Mouse (Mus musculus) cerebellum, adult 8-10 months (tissue): ENCODE measurements around the gene Prdm10.

Experiments
- DNase-seq: peaks from one replicate; pipeline ENCODE4 v3.0.0; 2022

Prdm10 gene

DNA sequence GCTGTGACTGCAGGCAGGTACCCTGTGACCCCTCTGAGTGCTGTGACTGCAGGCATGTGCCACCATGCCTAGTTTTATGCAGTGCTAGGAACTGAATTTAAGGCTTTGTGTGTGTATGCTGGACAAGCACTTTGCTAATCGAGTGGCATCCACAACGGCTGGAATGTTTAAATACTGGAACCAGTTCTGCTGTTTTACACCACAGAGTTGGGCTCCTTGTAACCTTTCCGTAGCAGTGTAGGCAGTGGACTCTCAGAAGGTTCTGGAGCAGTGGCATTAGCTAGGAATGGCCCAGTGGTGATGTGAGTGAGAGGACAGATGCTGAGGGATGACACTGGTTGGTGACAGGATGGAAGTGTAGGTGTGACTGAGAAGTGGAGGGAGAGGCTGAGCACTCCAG lies 26.9 kb downstream of the Prdm10 start:
- DNase-seq, result no peak

DNA sequence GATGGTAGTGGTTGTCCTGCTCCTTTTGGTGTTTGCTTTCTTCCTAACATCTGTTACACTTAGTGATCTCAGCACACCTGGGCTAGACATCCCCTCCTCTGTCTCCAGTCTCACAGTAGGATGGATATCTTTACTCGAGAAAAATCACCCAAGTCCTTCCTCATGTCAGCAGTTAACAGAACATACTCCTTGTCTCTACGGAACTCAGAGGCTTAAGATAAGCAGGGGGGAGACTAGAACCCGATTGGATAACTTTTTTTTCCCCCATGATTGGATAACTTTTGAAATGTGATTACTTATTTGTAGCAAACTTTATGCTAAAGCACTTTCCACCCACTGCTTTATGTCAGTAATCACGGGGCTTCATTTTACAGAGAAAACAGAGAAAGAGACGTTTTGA lies 28.7 kb downstream of the Prdm10 start:
- no peak for DNase-seq

DNA sequence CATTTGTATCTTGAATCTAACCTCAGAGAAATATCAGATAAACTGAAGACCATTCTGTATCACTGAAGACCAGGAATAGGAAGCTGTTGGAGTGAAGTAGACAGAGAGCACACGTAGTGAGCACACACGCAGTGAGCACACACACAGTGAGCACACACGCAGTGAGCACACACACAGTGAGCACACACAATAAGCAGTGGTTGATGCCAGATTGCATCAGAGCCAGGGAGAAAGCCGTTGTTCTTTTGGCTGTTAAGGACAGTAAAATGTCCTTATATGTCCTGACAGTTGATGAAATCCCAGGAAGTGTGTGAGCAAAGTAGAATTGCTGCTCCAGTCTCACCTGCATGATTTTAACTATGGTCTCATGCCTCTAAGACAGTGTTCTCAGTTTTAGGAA lies 30.3 kb downstream of the Prdm10 start:
- DNase-seq, result no peak

DNA sequence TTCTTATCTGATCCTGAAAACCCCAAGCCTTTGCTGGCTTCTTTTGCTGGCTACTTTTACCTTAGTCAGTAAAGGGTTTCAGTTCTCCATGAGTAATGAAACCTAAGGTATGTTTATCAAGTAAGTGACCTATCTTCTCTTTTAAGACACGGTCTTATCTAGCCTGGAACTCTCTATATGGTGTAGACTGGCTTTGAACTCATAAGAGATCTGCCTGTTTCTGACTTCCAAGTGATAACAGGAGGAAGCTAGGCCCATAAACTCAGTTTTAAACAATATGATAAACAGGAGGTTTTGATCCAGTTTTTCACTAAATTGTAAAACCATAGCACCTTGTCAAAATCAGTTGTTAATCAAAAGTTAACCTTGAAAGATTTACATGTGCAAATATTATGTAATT lies 33.5 kb downstream of the Prdm10 start:
- DNase-seq, result no peak

DNA sequence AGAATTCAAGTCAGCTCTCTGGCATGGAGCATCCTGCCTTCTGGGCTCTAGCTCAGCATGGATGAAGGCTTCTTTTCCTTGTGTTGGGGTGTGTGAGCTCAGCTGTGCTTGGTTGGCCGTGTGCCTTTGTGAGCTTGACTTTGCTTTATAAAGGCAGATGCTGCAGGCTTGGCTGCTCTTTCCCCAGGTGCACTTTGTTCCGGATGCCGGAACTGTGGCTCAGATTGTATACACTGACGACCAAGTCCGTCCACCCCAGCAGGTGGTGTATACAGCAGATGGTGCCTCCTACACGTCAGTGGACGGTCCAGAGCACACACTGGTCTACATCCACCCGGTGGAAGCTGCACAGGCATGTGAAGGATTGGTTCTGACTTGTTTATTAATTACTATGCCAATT lies 35.6 kb downstream of the Prdm10 start:
- DNase-seq, result peak; percentile 93

DNA sequence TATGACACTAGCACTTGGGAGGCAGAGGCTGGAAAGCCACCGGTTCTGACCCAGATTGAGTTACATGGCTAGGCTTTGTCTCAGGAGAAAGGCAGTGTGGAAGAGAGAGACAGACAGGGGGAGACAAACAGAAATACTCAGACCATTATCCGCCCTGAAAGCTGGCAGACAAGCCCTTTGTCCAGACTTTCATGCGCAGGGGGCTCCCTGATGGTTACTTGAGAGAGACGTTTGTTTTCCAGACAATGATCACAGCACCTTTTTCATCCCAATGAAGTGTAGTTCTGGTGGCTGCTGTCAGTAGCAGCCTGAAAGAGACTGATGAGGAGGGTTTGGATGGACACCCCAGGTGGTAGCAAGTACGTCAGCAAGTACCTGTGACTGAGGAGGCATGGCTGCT lies 38.6 kb downstream of the Prdm10 start:
- DNase-seq, result no peak

DNA sequence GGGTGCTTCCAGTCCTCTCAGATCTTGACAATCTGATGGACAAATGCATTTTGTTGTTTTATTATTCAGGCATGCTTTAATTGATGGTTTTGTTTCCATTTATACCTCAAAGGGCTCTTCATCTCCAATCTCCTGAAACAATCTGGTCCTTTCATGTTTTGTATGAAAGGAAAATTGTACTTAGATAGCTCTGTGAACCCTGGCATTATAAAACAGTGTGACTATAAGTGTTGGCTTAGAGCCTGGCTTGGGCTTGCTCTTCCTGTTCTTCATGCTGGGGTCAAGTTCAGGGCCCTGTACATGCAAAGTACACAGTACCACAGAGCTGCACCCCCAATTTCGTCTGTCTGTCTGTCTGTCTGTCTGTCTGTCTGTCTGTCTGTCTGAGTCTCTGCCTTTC lies 40.4 kb downstream of the Prdm10 start:
- no peak for DNase-seq

DNA sequence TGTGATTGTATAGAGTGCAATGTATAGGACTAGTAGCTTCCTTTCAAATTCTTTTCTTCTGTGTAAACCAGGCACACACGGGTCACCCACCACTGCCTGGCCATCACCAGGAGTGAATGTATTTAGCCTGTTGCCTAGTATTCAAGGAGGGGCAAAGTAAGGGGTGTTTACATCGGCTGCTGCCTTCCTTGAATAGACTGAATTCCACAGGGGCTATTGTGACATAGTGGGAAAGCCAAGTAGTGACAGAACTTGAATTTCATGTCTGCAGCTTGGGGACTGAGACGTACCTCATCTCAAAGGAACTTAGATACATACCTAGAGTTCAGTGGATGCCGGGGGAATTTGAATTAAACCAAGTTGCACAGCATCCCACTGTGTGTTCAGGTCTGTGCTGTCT lies 41.2 kb downstream of the Prdm10 start:
- DNase-seq, result no peak

DNA sequence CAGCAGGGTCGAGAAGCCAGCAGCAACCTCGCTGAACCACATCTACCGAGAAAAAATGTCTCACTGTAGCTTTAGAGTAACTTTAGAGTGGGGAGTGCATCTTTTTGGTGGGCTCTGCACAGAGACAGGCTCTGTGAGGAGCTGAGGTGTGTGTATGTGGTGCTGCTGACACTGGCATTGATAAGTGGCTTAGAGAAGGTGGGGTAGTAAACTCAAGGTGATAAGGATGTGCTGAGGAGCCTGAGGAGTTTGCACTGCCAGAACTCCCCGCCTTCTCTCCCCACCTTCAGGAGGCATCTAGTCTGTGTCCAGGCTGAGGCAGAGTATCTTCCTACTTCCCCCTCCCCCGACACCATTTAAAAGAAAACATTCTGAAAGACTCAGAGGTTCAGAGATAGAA lies 41.8 kb downstream of the Prdm10 start:
- DNase-seq, result no peak

DNA sequence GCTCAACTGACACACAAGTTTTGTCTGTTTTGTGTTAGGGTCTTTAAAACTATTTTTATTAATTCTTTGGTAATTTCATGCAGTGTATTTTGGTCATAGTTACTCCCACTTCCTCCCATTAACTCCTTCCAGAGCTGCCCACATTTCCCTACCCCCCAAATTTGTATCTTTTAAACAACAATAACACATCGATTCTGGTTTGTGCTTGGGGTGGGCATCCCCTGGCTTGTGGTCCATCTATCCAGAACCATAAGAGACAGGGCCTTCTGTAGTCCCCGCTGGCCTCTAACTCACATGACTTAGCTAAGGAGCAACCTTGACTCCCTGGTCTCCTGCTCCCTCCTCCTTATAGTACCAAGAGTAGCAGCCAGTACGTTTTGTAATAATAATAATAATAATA lies 50.5 kb downstream of the Prdm10 start:
- DNase-seq, result no peak

DNA sequence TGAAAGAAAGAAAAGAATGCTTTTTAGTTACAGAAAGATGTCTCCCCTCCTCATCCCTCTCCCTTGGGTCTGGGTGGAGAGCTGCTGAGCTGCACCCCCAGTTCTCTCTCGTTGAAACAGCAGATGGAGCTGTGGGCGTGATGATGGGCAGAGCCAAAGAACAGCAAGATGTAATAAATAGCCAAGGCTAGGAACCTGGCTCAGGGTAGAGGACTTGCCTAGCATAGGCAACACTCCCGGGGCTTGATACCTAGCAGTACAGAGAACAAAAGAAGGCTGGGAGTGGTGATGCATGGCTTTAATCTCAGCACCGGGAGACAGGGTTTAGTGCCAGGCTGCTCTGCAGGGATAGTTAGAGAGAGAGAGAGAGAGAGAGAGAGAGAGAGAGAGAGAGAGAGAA lies 50.9 kb downstream of the Prdm10 start:
- DNase-seq, result peak; percentile 74

DNA sequence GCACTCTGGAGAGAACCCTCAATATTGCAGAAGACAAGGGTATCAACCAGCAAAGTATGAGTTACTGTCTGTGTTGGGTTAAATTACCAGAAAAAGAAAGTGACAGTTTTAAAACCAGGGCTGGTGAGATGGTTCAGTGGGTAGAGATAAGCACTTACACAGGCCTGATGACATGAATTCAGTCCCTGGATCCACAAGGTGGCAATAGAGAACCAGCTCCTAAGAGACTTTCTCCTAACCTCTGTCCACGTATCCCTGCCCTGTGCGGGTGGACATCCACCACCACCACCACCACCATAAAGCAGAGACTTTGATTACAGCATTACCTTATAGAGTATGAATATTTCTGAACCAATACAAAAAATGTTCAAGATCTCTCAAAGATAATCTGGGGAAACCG lies 51.6 kb downstream of the Prdm10 start:
- DNase-seq, result no peak

DNA sequence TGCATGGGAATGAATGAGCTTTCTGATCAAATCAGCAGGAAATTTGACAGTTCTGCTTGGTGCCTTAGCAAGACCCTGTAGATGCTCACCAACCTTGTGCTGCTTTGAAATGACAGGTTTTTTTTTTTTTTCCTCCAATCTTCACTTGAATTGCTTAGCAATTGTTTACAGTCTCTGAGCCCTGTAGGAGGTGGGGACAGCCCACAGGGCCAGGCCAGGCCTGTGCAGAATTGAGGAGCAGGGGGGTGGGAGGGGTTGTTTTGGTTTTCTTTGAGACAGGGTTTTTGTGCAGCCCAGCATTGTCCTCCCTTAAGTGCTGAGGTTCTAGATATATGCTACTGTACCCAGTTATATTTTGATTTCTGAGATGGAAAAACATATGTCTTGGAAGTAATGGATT lies 52.5 kb downstream of the Prdm10 start:
- no peak for DNase-seq

DNA sequence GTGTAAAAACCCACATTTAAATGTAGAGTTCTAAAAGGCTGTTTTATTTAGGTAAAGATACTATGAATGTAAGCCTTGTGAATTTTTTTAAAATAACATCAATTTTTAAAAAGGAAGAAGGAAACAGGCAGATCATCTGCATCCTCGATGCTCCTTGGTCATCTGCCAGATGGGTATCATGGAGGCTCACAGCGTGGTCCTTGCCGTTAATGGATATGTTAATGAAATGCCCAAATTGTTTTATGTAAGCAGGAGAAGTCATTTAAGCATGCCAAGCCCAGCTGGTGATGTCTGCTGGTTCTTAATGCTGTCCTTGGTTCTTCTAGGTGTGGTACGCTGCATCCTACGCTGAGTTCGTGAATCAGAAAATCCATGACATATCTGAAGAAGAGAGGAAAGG lies 54.7 kb downstream of the Prdm10 start:
- DNase-seq, result no peak

DNA sequence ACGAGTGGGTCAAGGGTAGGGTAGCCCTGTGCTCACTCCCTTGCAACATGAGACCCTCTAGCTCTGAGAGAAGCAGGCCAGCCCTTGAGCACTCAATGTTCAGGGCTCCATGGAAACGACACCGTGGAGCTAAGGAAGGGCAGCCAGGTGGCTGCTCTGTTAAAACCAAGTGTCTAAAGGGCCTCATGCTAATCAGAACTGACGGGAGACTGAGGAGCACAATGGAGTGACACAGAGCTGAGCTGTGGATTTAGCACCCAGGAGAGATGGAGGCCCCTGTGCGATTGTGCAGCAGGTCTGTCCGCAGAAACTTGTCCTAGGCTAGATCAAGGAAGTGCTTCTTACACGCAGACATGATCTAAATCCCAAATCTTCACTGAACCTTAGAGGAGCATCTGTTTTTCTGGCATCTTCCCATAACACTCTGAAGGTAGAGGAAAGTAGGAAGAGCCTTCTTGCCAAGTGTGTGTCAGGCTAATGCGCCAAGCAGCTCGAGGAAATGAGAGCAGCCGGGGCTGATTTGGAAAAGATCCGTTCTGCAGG lies 64.0 kb downstream of the Prdm10 start:
- DNase-seq, result peak; percentile 69

DNA sequence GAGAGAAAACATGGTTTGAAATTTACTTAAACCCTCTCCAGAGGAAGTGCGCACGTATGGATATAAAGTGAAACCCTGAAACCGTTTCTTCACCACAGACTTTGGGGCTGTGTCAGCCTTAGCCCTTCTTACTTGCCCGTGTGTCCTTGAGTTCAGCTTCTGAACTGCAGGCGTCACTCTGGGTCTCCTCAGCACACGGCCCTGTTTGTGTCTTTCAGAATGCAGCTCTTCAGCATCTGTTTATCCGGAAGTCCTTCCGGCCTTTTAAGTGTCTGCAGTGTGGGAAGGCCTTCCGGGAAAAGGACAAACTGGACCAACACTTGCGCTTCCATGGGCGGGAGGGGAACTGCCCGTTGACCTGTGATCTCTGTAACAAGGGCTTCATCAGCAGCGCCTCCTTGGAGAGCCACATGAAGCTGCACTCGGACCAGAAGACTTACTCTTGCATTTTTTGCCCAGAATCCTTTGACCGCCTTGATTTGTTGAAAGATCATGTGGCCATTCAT lies 66.3 kb downstream of the Prdm10 start:
- DNase-seq, result no peak

DNA sequence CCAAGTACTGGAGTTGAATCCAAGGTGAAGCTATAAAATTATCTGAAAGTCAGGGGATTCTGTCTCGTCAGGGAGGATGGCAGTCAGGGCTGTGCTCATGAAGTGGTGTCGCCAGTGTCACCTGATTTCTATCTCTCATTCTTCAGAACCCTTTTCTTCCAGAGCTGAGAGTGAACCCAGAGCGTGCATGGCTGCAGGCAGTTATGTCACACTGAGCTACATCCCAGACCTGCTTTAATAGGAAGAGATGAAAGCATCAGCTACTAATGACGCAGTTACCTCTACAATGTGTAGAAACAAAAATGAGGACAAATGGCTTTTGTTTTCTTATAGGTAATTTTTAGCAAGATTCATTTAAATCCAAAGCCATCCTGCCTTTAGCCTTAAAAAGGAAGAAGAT lies 68.1 kb downstream of the Prdm10 start:
- no peak for DNase-seq

DNA sequence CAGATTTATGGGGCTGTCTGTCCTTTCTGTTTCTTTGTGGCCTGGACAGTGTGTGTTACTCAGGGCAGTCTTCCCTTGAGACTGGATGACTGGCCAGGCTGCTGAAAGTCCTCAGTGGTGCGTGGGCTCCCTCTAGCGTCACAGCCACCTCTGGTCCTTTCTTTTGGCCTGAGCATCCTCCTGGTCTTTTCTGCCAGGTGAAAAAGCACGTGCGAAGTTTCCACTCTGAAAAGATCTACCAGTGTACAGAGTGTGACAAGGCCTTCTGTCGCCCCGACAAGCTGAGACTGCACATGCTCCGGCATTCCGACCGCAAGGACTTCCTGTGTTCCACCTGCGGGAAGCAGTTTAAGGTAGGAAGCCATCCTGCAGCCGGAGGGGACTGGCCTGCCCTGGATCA lies 68.6 kb downstream of the Prdm10 start:
- DNase-seq, result peak; percentile 86

DNA sequence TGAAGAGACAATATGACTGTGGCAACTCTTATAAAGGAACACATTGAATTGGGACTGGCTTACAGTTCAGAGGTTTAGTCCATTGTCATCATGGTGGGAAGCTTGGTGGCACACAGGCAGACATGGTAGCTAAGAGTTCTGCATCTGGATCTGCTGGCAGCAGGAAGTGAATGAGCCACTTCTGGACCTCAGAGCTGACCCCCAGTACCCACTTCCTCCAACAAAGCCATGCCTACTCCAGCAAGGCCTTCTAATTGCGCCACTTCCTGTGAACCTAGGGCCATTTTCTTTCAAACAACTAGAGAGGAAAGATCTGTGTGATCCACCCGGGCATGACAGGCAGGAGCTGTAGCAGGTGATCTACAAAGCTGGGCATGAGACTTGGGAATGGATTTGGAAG lies 72.4 kb downstream of the Prdm10 start:
- DNase-seq, result no peak

DNA sequence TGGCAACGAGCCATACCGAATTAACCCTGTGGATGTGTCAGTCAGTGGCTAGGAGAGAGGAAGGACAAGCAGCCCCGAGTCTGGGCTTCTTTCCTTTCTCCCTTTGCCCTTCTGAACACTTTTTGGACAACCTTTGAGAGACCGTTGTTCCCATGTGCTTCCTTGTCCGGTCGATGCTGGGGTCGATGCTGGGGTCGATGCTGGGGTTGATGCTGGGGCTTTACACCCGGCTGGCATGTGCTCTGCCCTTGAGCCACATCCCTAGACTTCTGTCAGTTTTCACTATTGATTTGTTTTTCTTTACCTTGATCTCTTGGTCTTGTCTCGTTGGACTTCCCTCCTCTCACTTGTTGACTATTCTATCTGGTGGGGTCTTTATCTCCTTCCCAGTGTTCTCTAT lies 73.2 kb downstream of the Prdm10 start:
- DNase-seq, result no peak

DNA sequence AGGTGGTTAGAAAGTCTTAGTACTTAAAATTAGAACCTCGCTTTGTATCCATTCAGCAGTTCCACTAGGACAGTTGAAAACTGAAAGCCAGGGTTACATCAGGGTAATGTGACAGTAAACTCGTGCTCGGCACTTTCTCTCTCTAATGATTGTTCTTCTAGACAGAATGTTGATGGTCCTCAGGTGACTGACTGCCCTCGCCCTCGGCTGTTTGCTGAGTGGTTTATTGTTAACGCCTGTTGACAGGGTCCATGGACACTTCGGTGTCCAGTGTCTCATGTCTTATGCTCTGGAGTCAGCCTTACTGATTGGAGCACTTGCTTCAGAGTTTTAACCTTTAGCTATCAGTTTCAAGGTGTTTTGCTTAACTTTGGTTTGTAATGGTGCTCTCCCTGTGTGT lies 73.7 kb downstream of the Prdm10 start:
- DNase-seq, result no peak

DNA sequence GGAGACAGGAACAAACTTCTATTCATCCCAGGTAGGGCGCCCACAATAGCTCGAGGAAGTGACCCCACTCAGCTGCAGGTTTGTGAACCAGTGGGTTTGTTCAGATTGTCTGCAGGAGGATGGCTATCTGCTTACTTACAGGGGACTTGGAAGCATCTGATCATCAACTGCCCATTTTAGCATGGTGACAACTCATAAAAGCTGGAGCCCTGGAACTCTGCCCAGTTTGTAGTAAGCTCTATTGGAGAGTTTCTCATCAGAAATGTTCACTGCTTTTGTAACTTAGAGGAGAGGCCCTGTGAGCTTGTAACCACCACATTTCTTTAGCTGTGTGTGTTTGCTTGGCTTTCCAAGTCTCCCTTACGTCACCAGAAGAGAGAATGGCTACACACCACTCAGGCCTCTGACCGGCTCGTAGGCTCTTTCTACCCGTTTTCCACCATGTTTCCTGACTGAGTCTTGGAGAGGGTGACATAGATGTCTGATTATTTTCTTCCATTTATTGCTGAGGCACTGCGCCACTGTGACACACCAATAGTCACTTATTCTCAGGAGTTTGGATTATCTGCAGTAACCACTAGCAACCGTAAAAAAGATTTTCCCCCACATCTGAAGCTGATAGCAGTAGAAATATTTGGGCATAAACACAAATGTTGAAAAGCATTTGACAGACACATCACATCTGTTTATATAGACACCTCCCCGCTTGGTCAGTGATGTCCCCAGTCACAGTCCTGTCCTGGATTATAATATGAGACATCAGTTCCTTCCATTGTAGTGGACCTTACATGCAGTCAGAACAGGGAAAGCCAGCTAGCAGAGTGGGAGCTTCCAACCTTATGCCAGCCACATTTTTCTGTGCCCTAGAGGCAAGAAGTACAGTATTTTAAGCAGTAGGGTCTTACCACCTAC lies 83.6 kb downstream of the Prdm10 start:
- no peak for DNase-seq

DNA sequence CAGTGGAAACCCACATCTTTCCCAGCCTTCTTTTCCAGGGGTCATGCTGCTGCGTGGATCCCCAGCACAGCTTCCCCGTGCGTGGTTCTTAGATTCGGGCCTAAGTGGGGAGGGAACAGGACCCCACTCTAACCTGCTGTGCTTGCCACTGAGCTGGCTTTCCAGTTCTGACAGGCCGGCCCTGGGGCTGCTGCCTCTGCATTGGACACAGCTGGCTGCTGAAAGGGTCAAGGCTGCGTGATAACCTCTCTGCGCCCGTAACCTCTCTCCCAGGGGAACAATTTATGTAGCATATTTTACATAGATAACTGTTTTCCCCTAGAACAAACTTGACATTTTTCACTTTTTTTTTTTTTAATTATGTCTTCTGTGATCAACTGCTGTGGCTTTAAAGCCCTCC lies 84.7 kb downstream of the Prdm10 start:
- no peak for DNase-seq

DNA sequence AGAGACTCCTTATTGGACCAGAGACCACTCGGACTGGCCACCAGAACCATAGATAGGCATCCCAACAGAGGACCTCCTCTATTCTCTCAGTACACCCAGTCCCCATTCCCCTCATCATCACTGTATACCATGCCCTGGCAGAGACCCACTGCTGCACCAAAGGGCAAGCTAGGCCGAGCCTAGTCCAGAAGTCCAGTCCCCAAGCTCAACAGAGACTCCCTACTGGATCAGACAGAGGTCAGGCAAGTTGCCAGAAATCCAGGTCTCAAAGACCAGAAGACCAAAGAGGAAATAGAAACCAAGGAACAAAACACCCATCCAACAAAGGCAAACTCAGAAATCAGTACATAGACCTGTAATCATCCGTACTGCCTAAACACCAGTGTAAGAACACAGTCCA lies 91.4 kb downstream of the Prdm10 start:
- no peak for DNase-seq

DNA sequence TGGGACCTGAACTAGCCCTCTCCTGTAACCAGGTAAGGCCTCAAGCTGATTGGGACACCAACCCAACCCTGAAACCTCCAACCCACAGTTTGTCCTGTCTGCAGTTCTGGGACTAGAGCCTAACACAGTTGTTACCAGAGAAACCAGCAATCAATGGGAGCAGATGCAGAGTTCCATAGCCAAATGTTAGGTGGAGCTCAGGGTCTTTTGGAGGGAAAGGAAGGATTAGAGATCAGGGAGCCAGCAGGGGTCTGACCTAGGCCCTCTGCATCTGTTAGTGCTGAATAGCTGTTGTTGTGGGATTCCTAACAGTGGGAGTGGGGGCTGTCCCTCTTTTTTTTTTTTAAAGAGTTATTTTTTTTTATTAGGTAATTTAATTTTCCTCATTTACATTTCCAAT lies 96.3 kb downstream of the Prdm10 start:
- DNase-seq, result no peak
